ENCODE assay signal across 8 mouse cellular contexts in the genomic region with DNA sequence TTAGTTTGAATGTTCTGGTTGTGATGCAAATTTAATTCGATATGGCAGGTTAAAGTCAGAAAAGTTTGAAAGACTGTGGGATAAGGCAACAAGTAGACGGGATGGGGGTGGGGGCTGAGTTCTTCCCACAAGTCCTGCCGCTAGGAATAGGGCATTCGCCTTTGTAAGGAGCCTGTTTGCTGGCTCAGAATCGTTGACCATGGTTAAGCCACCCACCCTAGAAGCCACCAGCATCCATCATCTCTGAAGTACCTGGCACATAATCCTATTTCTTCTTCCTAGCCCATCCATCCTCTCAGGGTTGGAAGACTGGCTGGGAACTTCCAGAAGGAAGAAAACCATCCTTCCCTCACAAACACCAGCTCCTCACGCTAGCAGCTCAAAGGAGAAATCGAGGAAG. TPM values are rescaled to one million over a fixed set of nuclear protein-coding genes. Genes with fewer than 3 reads are reported as not detected.
DNase-seq lines count a peak whose midpoint lies in the region; ATAC-seq lines count a peak whose summit lies in the region.

No protein-coding gene starts in this region.

- peak; percentile 56 for DNase-seq in cerebellum, adult 9-11 months
- DNase-seq in cerebellum, adult 11 months = no peak
- no peak for DNase-seq in neural tube, embryonic 11.5 days (ENCODE audit: low spot score)
- DNase-seq in neural tube, embryonic 10.5 days (ENCODE audit: extremely low spot score, low spot score) = no peak
- DNase-seq in ovary, postnatal 14 days (ENCODE audit: low spot score) = no peak
- no peak for DNase-seq in gastrocnemius, postnatal 25 days

- no peaks in the 10 kb centered on the region for H3K27me3 ChIP-seq in neural tube, embryonic 11.5 days (ENCODE audit: control insufficient read depth, insufficient read depth, low read length)
- H3K27me3 ChIP-seq in limb, embryonic 13.5 days = peaks cover 18% of the 10 kb centered on the region
- no peaks in the 10 kb centered on the region for H3K27me3 ChIP-seq in stomach, embryonic 15.5 days (replicated peaks)

- no peaks in the 10 kb centered on the region; the same call in 1 of the 2 replicates for H3K4me1 ChIP-seq in neural tube, embryonic 11.5 days (ENCODE audit: control insufficient read depth, insufficient read depth, low read length)
- H3K4me1 ChIP-seq in limb, embryonic 13.5 days = peaks cover 22% of the 10 kb centered on the region
- peaks cover 12% of the 10 kb centered on the region; the same call in 1 of the 2 replicates for H3K4me1 ChIP-seq in stomach, embryonic 15.5 days

- H3K36me3 ChIP-seq in neural tube, embryonic 11.5 days (ENCODE audit: control insufficient read depth, insufficient read depth, low read length) = no peaks in the 10 kb centered on the region
- no peaks in the 10 kb centered on the region for H3K36me3 ChIP-seq in limb, embryonic 13.5 days
- no peaks in the 10 kb centered on the region for H3K36me3 ChIP-seq in stomach, embryonic 15.5 days

- H3K9me3 ChIP-seq in neural tube, embryonic 11.5 days (ENCODE audit: control insufficient read depth, low read length) = no peaks in the 10 kb centered on the region
- no peaks in the 10 kb centered on the region for H3K9me3 ChIP-seq in limb, embryonic 13.5 days
- no peaks in the 10 kb centered on the region for H3K9me3 ChIP-seq in stomach, embryonic 15.5 days

- WGBS in neural tube, embryonic 11.5 days = 6% methylated on average over 7 of the region's 7 CpGs
- 9% methylated on average over 7 of the region's 7 CpGs for WGBS in limb, embryonic 13.5 days
- WGBS in stomach, embryonic 15.5 days = 17% methylated on average over 7 of the region's 7 CpGs

- peak overlapping the region; percentile 87 for H3K4me2 ChIP-seq in neural tube, embryonic 11.5 days (ENCODE audit: low read depth)
- peak overlapping the region; percentile 89 for H3K4me2 ChIP-seq in limb, embryonic 13.5 days (replicated peaks)
- H3K4me2 ChIP-seq in stomach, embryonic 15.5 days = peak overlapping the region; percentile 93

- ATAC-seq in neural tube, embryonic 11.5 days (ENCODE audit: insufficient read depth, low FRiP score, low TSS enrichment) = no peak
- ATAC-seq in limb, embryonic 13.5 days (ENCODE audit: low FRiP score, low read depth) = no peak
- ATAC-seq in stomach, embryonic 15.5 days (ENCODE audit: insufficient read depth, low FRiP score, low read depth) = no peak

- peak overlapping the region; percentile 84 for H3K9ac ChIP-seq in neural tube, embryonic 11.5 days (ENCODE audit: low read length)
- H3K9ac ChIP-seq in limb, embryonic 13.5 days = peak overlapping the region; percentile 86
- peak overlapping the region; percentile 78; the same call in 1 of the 2 replicates for H3K9ac ChIP-seq in stomach, embryonic 15.5 days

- no peak overlapping the region for H3K27ac ChIP-seq in neural tube, embryonic 11.5 days (ENCODE audit: low read depth, low read length)
- no peak overlapping the region for H3K27ac ChIP-seq in limb, embryonic 13.5 days
- no peak overlapping the region for H3K27ac ChIP-seq in stomach, embryonic 15.5 days

- peak overlapping the region; percentile 80 for H3K4me3 ChIP-seq in neural tube, embryonic 11.5 days (ENCODE audit: low read depth, low read length)
- peak overlapping the region; percentile 78 for H3K4me3 ChIP-seq in limb, embryonic 13.5 days
- peak overlapping the region; percentile 86 for H3K4me3 ChIP-seq in stomach, embryonic 15.5 days (replicated peaks)

RNA-seq across cellular contexts. Expression of gene E330009J07Rik, which starts 1.2 kb away (rescaled TPM):
- 15.6 and 15.7 TPM in 2 replicates for polyA plus RNA-seq in neural tube, embryonic 11.5 days (2014; fragmentation: Nextera tagmentation; extraction: Ambion mirVana)
- 9.3 and 10.1 TPM in 2 replicates for polyA plus RNA-seq in limb, embryonic 13.5 days (2015; fragmentation: Nextera tagmentation; extraction: Ambion mirVana)
- 13.7 and 16.0 TPM in 2 replicates for polyA plus RNA-seq in stomach, embryonic 15.5 days (2015; fragmentation: Nextera tagmentation; extraction: Ambion mirVana)
- 1 to 10 TPM; 1.0 to 2.1 TPM for total RNA-seq in gastrocnemius, postnatal 25 days (2021)

RNA-seq across cellular contexts. Expression of gene Wee2, which starts 4.2 kb away (rescaled TPM):
- polyA plus RNA-seq in neural tube, embryonic 11.5 days (2014; fragmentation: Nextera tagmentation; extraction: Ambion mirVana) = 0.08 and 0.16 TPM in 2 replicates
- not detected in 2 replicates for polyA plus RNA-seq in limb, embryonic 13.5 days (2015; fragmentation: Nextera tagmentation; extraction: Ambion mirVana)
- polyA plus RNA-seq in stomach, embryonic 15.5 days (2015; fragmentation: Nextera tagmentation; extraction: Ambion mirVana) = 0.05 and 0.09 TPM in 2 replicates
- not detected for total RNA-seq in gastrocnemius, postnatal 25 days (2021)

RNA-seq across cellular contexts. Expression of gene Ssbp1, which starts 36.5 kb away (rescaled TPM):
- 149 and 156 TPM in 2 replicates for polyA plus RNA-seq in neural tube, embryonic 11.5 days (2014; fragmentation: Nextera tagmentation; extraction: Ambion mirVana)
- polyA plus RNA-seq in limb, embryonic 13.5 days (2015; fragmentation: Nextera tagmentation; extraction: Ambion mirVana) = 180 and 194 TPM in 2 replicates
- polyA plus RNA-seq in stomach, embryonic 15.5 days (2015; fragmentation: Nextera tagmentation; extraction: Ambion mirVana) = 159 and 178 TPM in 2 replicates
- total RNA-seq in gastrocnemius, postnatal 25 days (2021) = 10 to 100 TPM; 25.1 to 25.2 TPM

RNA-seq across cellular contexts. Expression of gene Tas2r137, which starts 56.3 kb away (rescaled TPM):
- polyA plus RNA-seq in neural tube, embryonic 11.5 days (2014; fragmentation: Nextera tagmentation; extraction: Ambion mirVana) = not detected in 2 replicates
- not detected in 2 replicates for polyA plus RNA-seq in limb, embryonic 13.5 days (2015; fragmentation: Nextera tagmentation; extraction: Ambion mirVana)
- not detected in 2 replicates for polyA plus RNA-seq in stomach, embryonic 15.5 days (2015; fragmentation: Nextera tagmentation; extraction: Ambion mirVana)
- not detected for total RNA-seq in gastrocnemius, postnatal 25 days (2021)

RNA-seq across cellular contexts. Expression of gene Tas2r108, which starts 58.6 kb away (rescaled TPM):
- not detected in 2 replicates for polyA plus RNA-seq in neural tube, embryonic 11.5 days (2014; fragmentation: Nextera tagmentation; extraction: Ambion mirVana)
- not detected in 2 replicates for polyA plus RNA-seq in limb, embryonic 13.5 days (2015; fragmentation: Nextera tagmentation; extraction: Ambion mirVana)
- not detected in 2 replicates for polyA plus RNA-seq in stomach, embryonic 15.5 days (2015; fragmentation: Nextera tagmentation; extraction: Ambion mirVana)
- total RNA-seq in gastrocnemius, postnatal 25 days (2021) = not detected
